Mouse (Mus musculus) ES-Bruce4 (cell line): ENCODE data around the gene Klhl29.

Experiments used
- CTCF ChIP-seq: IDR thresholded peaks from one replicate; pipeline ENCODE4 v1.8.1; 2011; ENCODE audit warnings: low read depth, low read length
- EP300 ChIP-seq: IDR thresholded peaks from 2 replicates; pipeline ENCODE4 v1.6.1; 2011; ENCODE audit warnings: low read depth, low read length; ENCODE audit not compliant: insufficient read depth
- POLR2A ChIP-seq: IDR thresholded peaks from one replicate; pipeline ENCODE4 v1.8.1; 2011; ENCODE audit warnings: low read length; ENCODE audit not compliant: insufficient read depth

DNA sequence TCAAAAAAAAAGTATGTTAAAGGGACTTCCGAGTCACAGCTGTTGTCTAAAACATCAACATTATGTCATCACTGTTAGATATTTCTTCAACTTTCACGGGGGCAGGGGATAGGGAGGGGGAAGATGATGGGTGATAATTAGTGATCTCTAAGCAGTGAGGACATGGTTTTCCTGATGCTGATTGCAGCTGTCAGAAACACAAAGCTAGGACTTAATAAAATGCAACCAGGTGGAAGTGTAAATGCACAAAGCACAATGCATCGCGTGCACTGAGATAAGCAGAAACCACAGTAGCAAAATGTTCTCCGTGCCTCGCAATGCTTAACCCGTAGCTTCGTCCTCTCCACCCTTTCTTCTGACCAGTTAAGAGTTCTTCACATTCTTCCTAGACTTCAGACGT, 105.5 kb downstream of the Klhl29 start:
- TF ChIP-seq CTCF: no peak
- TF ChIP-seq POLR2A: no peak
- no peak for TF ChIP-seq EP300
